Mouse (Mus musculus) heart, postnatal 10 days (tissue): ENCODE data around the gene Cox4i1. TPM values are rescaled to one million over a fixed set of nuclear protein-coding genes. Genes with fewer than 3 reads are reported as not detected.

Experiments
- DNase-seq, 2 experiments: peaks; one replicate each; pipeline ENCODE4 v3.0.0; 2021
- intact Hi-C: fragments of 180-260 bp; cut with DNase I; formaldehyde crosslinking; loops from one replicate; pipeline ENCODE4 v1.15.1; 2025
- total RNA-seq, 2 experiments: library from RNA; stranded (reverse); gene quantifications; 2 replicates each; pipeline ENCODE4 v1.2.3; 2021

The Cox4i1 gene
- total RNA-seq, 2 experiments from 2014 or later: 3,943 to 4,033 TPM

- intact Hi-C loops: no loop called here
Measured at GRCm38 (mm10) chr8:120692934-120693333, 24.9 kb downstream of the Cox4i1 start.

DNA sequence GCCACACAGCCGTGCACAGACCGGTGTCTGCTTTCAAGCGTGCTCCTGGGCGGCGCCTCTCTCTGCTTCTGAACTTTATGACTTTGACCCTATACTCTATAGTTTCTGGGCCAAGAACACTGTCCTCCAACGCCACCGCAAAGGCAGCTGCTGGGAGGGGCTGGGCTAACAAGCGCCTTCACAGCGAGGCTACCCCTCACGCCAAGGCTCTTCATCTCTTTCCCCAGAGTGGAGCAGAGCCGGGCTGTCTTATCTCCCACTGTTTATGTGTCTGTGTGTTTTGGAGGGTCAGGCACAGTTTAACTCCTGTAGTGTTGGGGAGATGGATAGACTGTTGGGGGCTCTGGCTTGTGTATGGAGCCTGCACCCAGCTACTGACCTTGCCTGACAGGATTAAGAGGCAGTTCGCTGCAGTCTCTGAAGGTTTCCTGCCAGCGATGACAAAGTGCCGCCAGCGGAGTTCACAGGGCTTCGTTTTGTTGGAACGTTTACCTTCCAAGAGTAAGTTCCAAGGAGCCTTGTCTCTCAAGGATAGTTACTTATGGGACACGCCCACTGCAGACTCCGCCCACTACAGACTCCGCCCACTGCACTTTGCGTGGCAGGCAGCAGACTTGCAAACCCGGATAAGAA, 26.0 kb downstream of the Cox4i1 start:
- DNase-seq: no peak
- intact Hi-C loops: no loop called here

More at GRCm38 (mm10) chr8:120692934-120693333, 24.9 kb downstream of the Cox4i1 start:
- DNase-seq: no peak

DNA sequence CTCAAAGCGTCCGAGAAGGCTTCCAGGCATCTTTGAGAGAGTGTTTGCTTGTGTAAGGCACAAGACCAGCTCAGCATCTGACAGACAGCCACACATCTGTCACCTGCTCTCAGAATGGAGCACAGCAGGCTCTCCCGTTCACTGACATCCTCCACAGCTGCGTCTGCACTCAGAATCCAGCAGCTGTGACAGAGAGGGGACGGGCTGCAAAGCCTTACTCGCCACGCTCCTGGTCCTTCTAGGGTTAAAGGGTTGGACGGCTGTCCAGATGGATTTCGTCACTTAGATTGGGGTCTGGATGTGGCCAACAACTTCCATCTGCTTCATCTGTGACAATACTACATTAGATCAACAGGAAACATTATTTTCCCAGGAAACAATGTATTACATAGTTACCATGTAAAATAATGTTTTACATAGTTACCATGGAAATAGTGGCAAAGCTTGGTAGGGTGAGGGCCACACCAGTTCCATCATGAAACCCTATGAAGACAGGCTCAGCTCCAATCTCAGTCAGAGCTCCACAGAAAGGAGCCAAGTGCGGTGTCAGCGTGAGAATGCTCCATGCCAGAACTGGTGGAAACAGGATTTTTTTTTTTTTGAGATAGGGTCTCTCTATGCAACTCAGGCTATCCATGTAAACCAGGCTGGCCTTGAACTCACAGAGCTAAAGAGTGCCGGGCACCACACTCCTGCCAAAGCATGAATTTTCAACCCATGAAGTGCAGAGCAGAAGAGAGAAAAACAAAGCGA, 28.6 kb downstream of the Cox4i1 start:
- intact Hi-C loops: no loop called here
- peak; percentile 78 to 79 for DNase-seq

- intact Hi-C loops: no loop called here
- DNase-seq: peak; percentile 69 to 76
Measured at GRCm38 (mm10) chr8:120697154-120697978, 29.3 kb downstream of the Cox4i1 start.

DNA sequence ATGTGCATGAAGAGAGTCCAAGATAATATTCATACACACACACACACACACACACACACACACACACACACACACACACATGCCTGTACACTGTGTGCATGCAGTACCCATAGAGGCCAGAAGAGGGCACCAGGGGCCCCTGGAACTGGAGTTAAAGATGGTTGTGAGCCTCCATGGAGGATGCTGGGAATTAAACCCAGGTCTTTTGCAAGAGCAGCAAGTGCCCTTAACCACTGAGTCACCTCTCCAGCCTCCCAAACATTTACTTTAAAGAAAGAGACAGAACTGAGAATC, 29.9 kb downstream of the Cox4i1 start:
- intact Hi-C loops: no loop called here
- DNase-seq: no peak

- no peak for DNase-seq
- intact Hi-C loops: no loop called here
Measured at GRCm38 (mm10) chr8:120698426-120698825, 30.4 kb downstream of the Cox4i1 start.

GRCm38 (mm10) chr8:120699079-120699478, 31.1 kb downstream of the Cox4i1 start:
- intact Hi-C loops: no loop called here

DNA sequence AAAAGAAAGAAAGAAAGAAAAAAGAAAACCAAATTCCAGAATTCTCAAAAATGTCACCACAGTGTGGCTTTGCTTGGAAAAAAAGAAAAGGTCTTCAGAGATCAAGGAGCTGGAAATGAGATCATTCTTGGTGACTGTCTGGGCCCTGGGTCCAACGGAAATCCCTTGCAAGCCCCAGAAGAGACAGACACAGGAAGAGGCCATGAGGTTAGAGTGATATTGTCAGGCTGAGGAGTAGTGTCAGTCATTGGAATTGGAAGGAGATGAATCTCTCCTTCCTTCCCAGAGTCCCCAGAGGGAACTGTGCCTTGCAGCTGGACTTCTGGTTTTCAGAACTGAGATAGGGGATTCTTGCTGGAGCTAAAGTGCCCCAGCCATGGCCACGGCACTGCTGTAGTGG, 31.5 kb downstream of the Cox4i1 start:
- intact Hi-C loops: no loop called here
- DNase-seq: no peak

More at GRCm38 (mm10) chr8:120699079-120699478, 31.1 kb downstream of the Cox4i1 start:
- DNase-seq: no peak

- intact Hi-C loops: no loop called here
- no peak for DNase-seq
Measured at GRCm38 (mm10) chr8:120700053-120700452, 32.0 kb downstream of the Cox4i1 start.

DNA sequence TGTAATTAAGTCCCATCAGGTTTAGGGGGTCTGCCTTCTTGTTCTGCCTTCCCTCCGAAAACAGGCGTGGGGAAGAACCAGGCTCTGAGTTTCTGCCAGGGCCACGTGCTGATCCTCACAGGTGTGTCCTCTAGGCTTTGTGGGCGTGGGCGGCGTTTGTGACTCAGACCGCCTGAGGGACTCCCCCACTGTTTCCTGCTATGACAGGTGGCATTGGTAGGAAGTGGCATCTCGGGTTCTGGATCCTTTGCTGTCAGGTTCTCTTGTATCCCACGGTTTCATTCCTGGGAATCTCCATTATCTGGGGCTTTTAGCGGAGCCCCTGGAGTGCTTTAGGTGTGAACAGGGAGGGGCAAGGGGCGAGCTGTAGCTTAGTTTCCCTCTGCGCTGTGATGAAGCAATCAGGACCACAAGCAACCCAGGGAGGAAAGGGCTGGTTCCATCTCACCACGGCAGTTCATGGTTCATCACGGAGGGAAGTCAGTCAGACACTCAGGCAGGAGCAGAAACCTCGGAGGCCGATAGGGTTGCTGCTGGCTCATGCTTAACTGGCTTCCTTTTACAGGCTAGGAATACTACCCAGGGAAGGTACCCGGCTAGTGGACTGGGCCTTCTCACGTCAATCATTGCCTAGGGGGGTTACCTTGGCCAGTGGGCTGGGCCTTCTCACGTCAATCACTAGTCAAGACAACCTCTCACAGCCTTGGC, 33.9 kb downstream of the Cox4i1 start:
- no peak for DNase-seq
- intact Hi-C loops: no loop called here

DNA sequence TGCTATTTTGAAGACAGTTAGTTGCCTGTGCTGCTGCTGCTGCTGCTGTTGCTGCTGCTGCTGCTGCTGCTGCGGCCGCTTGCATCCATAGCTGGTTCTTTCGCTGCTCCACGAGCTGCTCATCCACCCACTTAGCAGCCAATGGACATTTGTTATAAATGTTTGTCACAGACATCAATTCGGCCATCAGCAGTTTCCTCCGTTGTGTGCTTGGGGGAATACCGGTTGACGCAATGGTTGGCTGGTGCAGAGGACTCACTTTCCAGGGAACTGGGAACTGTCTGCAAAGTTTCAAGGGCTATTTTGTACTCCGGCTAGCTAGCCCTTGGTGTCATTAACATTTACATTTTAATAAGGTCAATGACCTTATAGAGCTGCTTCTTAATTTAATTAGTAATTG, 36.2 kb downstream of the Cox4i1 start:
- intact Hi-C loops: no loop called here
- peak; percentile 67 to 68 for DNase-seq

DNA sequence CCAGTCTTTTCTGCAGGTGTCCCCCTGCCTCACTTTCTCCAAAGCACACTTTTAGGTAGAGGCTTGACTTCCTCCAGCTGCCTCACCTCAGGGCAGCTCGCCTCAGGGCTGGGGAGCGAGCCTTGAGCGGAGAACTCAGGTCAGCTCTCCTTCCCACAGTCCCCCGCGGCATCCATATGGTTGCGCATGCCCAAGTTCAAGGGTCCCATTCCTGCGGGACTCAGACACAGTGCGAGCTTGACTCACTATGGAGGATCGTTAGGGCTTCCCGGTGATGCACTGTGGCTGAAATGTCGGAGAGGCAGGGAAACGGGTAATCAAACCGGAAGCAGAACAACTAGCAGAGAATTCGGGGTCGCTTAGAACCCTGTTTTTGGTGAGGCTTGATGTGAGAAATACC, 37.1 kb downstream of the Cox4i1 start:
- DNase-seq: no peak
- intact Hi-C loops: no loop called here

DNA sequence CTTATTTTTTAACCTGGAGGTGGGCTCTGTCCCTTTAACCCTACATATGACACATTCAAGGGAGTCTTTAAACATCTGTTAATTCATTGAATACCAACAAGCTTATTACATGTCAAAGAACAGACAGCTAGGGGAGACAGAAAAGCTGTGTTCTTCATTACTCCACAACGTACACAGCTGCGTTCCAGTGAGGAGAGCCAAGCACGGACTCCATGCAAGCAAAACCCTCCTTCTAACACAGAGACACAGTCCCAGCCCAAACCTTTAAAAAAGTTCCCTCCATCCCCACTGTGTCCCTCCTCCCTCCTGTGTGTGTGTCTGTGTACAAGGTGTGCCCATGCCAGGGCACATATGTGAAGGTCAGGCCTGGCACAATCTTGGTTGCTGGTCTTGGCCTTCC, 38.2 kb downstream of the Cox4i1 start:
- intact Hi-C loops: no loop called here
- no peak for DNase-seq

GRCm38 (mm10) chr8:120709176-120709575, 41.2 kb downstream of the Cox4i1 start:
- intact Hi-C loops: no loop called here
- DNase-seq: no peak

- intact Hi-C loops: no loop called here
- no peak for DNase-seq
Measured at GRCm38 (mm10) chr8:120715200-120715599, 47.2 kb downstream of the Cox4i1 start.

- DNase-seq: peak in 1 of 2 experiments; percentile 18
- intact Hi-C loops: no loop called here
Measured at GRCm38 (mm10) chr8:120715996-120716680, 48.1 kb downstream of the Cox4i1 start.

GRCm38 (mm10) chr8:120719586-120720236, 51.7 kb downstream of the Cox4i1 start:
- DNase-seq: no peak
- intact Hi-C loops: no loop called here

DNA sequence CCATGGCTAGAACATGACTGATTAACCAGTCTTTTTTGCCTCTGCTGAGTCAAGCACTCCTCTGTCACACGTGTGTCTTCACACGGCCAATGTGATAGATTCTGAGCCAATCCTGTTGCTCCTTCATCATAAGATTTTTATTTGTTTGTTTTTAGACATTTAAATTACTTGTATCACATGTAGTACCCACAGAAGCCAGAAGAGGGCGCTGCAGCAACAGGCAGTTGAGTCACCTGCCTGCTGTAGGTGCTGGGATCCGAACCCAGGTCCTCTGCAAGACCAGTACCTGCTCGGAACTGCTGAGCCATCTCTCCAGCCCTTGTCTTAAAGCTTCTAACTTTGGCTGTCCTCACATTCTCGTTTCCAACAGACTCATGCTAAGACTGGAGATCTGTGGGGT, 55.0 kb downstream of the Cox4i1 start:
- DNase-seq: no peak
- intact Hi-C loops: no loop called here
